ENCODE assay signal across 29 mouse cellular contexts in the genomic region with DNA sequence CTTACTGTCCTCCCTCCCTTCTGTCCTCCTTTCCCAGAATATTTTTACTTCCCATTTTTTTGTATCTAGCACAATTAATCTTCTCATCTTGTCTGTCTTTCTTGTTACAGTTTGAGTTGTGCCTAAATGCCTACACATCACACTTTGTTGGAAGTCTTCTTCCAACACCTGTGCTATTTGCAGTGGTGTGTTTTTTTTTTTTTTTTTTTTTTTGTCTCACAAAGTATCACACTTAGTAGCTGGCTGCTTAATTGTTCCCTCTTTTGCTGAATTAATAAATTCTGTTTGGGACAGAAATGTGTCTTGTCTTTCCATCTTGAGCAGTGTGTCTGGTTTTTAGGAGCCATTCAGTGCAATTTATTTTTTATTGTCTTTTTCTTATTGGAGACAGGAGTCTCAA.
"Had no signal": no experiment of that assay in that cellular context is flagged by ENCODE, and none has a peak within 500 bp of the region (broad histone marks: within the 10 kb centered on the region; RNA-seq: fewer than 3 reads in every experiment).

No protein-coding gene starts in this region.

- H3K4me3 ChIP-seq: gastrocnemius, adult 2 months; heart, embryonic 10.5 days; heart, embryonic 12.5 days; hindbrain, embryonic 10.5 days; hindbrain, embryonic 12.5 days; intestine, embryonic 15.5 days; kidney, embryonic 15.5 days; layer of hippocampus, adult 2 months; limb, embryonic 13.5 days; limb, embryonic 15.5 days had no signal

- ATAC-seq: hindbrain, embryonic 16.5 days; inflammation-experienced regulatory T-cells, adult 6 months; intestine, embryonic 15.5 days had no signal

- H3K4me2 ChIP-seq: heart, embryonic 12.5 days; hindbrain, embryonic 12.5 days; hindbrain, embryonic 14.5 days; intestine, embryonic 15.5 days; kidney, embryonic 15.5 days; limb, embryonic 13.5 days; limb, embryonic 15.5 days had no signal

- H3K9ac ChIP-seq: heart, embryonic 12.5 days; hindbrain, embryonic 12.5 days; hindbrain, embryonic 14.5 days; intestine, embryonic 15.5 days; kidney, embryonic 15.5 days; limb, embryonic 13.5 days; limb, embryonic 15.5 days; liver, embryonic 14.5 days had no signal

- H3K27ac ChIP-seq: gastrocnemius, adult 2 months; heart, embryonic 10.5 days; hindbrain, embryonic 10.5 days; hindbrain, embryonic 12.5 days; hindbrain, embryonic 14.5 days; intestine, embryonic 15.5 days; kidney, embryonic 15.5 days; kidney, postnatal 0 days; layer of hippocampus, adult 2 months; limb, embryonic 13.5 days; limb, embryonic 15.5 days; liver, embryonic 14.5 days had no signal

- H3K27me3 ChIP-seq: heart, embryonic 12.5 days; hindbrain, embryonic 12.5 days; intestine, embryonic 15.5 days; kidney, embryonic 15.5 days; limb, embryonic 13.5 days; limb, embryonic 15.5 days had no signal

- H3K36me3 ChIP-seq: heart, embryonic 10.5 days; heart, embryonic 12.5 days; hindbrain, embryonic 12.5 days; intestine, embryonic 15.5 days; kidney, embryonic 15.5 days; limb, embryonic 13.5 days; limb, embryonic 15.5 days had no signal

- DNase-seq: gastrocnemius, adult 2 months; gastrocnemius, postnatal 10 days; gastrocnemius, postnatal 25 days; heart, adult 18-20 months; heart, postnatal 10 days; heart, postnatal 4 days; kidney, adult 11 months; kidney, adult 2 months; kidney, adult 9 months; kidney, postnatal 14 days; kidney, postnatal 36 days; layer of hippocampus, adult 9-11 months; layer of hippocampus, postnatal 36 days; left cerebral cortex, postnatal 4 days; lung, adult 18-20 months had no signal

- H3K9me3 ChIP-seq: heart, embryonic 10.5 days; heart, embryonic 12.5 days; hindbrain, embryonic 10.5 days; hindbrain, embryonic 12.5 days; intestine, embryonic 15.5 days; kidney, embryonic 15.5 days; limb, embryonic 13.5 days; limb, embryonic 15.5 days had no signal
